Mouse (Mus musculus) ES-E14 (cell line): Measurements from ENCODE around the gene Fbxo39.

Source experiments
- CHD2 ChIP-seq: IDR thresholded peaks from 2 replicates; pipeline ENCODE4 v1.6.1; 2014; ENCODE audit warnings: mild to moderate bottlenecking, low read depth, low read length, inconsistent platforms
- HCFC1 ChIP-seq: IDR thresholded peaks from 2 replicates; pipeline ENCODE4 v1.6.1; 2012; ENCODE audit warnings: low read length, inconsistent platforms, borderline replicate concordance; ENCODE audit not compliant: insufficient read depth
- MAFK ChIP-seq: IDR thresholded peaks from 2 replicates; pipeline ENCODE4 v1.6.1; 2014; ENCODE audit warnings: mild to moderate bottlenecking, low read depth, low read length, inconsistent platforms; ENCODE audit not compliant: insufficient read depth
- ZC3H11A ChIP-seq: IDR thresholded peaks from 2 replicates; pipeline ENCODE4 v1.6.1; 2012; ENCODE audit warnings: low read depth, mild to moderate bottlenecking, inconsistent platforms, low read length, borderline replicate concordance
- ZNF384 ChIP-seq: IDR thresholded peaks from 2 replicates; pipeline ENCODE4 v1.6.1; 2012; ENCODE audit warnings: low read depth, low read length, inconsistent platforms

DNA sequence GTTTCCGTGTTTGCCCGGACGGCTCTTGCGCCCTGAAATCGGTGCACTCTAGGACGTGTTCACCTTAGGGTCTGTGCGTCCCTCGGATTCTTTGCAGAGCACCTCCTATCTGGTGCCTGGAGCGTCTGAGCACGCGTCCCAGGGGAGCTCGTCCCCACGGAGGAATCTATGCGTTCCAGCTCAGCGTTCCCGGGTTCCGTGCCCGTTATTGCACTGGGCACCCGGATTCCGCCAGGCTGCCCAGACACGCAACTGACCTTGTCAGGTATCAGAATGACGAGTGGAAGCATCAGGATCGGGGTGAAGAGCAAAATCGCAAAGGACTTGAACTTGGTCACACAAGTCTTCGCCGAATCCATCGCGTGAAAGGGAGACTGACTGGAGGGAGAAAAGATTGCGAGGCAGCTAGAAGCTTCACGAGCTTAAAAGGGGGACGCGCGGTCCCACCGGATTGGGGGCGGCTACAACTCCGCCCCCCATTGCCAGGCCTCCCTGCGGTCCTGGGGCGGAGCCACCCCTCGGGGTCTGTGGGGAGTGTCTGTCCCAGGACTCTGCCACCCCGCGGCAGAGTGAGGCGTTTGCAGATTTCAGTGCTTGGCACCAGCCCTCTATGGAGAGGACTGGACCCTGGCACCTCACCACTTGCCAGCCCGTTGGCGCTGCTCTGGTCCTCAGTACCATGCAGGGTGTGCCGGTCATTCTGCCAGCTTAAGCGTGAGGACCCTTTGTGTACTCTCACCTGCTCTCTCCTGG, 47.9 kb upstream of the Fbxo39 start:
- no peak for TF ChIP-seq MAFK
- no peak for TF ChIP-seq ZC3H11A
- no peak for TF ChIP-seq CHD2
- no peak for TF ChIP-seq ZNF384
- TF ChIP-seq HCFC1 = no peak
